Mouse (Mus musculus) cortical plate, adult 2 months (tissue): ENCODE results near the gene Nectin2.

Experiments
- CTCF ChIP-seq: fragments of 200-500 bp; IDR thresholded peaks from 2 replicates; pipeline ENCODE4 v1.5.1; 2011; ENCODE audit warnings: mild to moderate bottlenecking, control low read depth, low read length; ENCODE audit not compliant: insufficient read depth; ENCODE audit errors: extremely low read depth
- POLR2A ChIP-seq: fragments of 200-500 bp; IDR thresholded peaks from 2 replicates; pipeline ENCODE4 v1.6.1; 2011; ENCODE audit warnings: mild to moderate bottlenecking, low read length, control low read depth; ENCODE audit not compliant: insufficient read depth; ENCODE audit errors: extremely low read depth

DNA sequence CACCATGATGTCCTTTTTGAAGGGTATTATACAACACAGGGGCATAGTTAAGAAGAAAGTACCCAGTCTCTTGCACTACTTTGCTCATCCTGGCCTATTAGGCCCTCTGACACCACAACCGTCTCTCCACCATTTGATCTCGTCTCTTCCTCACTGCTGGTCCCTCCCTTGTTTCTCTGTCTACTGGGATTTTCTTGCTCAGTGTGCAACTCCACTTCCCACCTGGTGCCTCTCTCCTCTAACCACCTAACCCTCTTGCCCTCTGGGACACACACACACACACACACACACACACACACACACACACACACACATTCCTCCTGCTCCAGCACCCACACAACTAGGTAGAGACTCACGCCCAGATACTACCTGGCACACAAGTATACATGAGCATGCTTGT, 71.4 kb downstream of the Nectin2 start:
- TF ChIP-seq POLR2A (no peak), CTCF (no peak)
